Mouse (Mus musculus) stomach, embryonic 15.5 days (tissue): ENCODE results near the gene Cog3. TPM values are rescaled to one million over a fixed set of nuclear protein-coding genes. Genes with fewer than 3 reads are reported as not detected.

ENCODE experiments used
- ATAC-seq: fragments of 200-750 bp; cut with Nextera tagmentation; 2 replicates; pipeline ENCODE4 v1.8.0; 2017; ENCODE audit warnings: low read depth, moderate number of reproducible peaks, moderate TSS enrichment; ENCODE audit not compliant: insufficient read depth, low FRiP score
- H3K27ac ChIP-seq: fragments of 300-500 bp; sonication (generic); 2 replicates; pipeline ENCODE4 v1.5.1; 2015; ENCODE audit warnings: mild to moderate bottlenecking, inconsistent platforms
- H3K27me3 ChIP-seq: fragments of 300-500 bp; sonication (generic); replicated peaks from 2 replicates; pipeline ENCODE4 v1.6.1; 2015; ENCODE audit warnings: inconsistent platforms
- H3K36me3 ChIP-seq: fragments of 300-500 bp; sonication (generic); 2 replicates; pipeline ENCODE4 v1.6.1; 2015; ENCODE audit warnings: inconsistent platforms
- H3K4me1 ChIP-seq: fragments of 300-500 bp; sonication (generic); 2 replicates; pipeline ENCODE4 v1.6.1; 2015; ENCODE audit warnings: inconsistent platforms
- H3K4me2 ChIP-seq: fragments of 300-500 bp; sonication (generic); 2 replicates; pipeline ENCODE4 v1.6.1; 2015; ENCODE audit warnings: mild to moderate bottlenecking, inconsistent platforms
- H3K4me3 ChIP-seq: fragments of 300-500 bp; sonication (generic); replicated peaks from 2 replicates; pipeline ENCODE4 v1.5.1; 2015; ENCODE audit warnings: inconsistent platforms
- H3K9ac ChIP-seq: fragments of 300-500 bp; sonication (generic); 2 replicates; pipeline ENCODE4 v1.6.1; 2015; ENCODE audit warnings: inconsistent platforms
- H3K9me3 ChIP-seq: fragments of 300-500 bp; sonication (generic); 2 replicates; pipeline ENCODE4 v1.6.1; 2016; ENCODE audit warnings: inconsistent platforms
- WGBS: fragments of 180-500 bp; shearing (Covaris S2); methylation state at CpG from one replicate; pipeline ENCODE4 v1.1.7; 2015; 5-methylcytosine and 5-hydroxymethylcytosine counted together
- polyA plus RNA-seq: library from polyadenylated mRNA; unstranded; fragments of >200 nt; fragmentation: Nextera tagmentation; extraction: Ambion mirVana; gene quantifications from 2 replicates; pipeline ENCODE4 v1.2.1, GENCODE M21; 2015

Gene Cog3
- 19.9 TPM in 2 replicates for polyA plus RNA-seq

DNA sequence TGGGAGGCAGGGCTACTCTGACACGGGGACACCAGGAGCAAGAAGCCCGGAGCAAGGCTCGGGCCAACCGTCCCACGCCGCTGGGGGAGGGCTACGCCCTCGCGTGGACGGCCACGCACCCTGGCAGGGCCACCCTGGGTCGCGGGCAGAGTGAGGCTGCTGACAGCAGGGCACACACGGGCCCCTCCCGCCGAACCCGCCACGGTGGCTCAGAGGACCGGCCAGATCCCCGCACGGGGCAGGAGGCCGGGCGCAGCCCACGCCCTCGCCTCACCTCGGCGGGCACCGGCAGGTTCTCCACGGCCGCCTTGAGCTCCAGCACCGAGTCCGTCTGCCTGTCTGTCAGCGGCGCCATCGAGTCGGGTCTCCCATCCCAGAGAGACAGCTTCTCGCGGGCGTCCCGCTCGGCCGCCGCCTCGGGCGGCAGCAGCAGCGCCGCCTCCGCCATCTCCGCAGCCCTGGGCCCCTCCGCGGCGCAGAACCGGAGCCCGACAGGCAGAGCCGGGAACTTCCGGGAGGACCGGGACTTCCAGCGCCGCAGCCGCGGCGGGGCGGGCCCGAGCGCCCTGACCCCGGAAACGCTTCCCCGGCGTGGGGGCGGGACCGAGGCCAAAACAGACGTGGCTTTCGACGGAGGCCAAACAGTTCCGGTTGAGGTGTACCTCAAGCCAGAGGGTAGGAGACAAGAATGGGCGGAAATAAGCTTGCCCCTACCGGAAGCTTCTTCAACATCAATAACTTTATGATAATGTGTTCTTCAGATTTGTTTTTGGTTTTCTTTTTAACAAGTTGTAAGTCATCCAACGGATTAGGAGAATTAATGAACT is at the start of gene Cog3:
Cog3 (minus strand) TSS at position 527 of the 827 bp plus-strand sequence.
- Histone ChIP-seq H3K4me2 (peak within 1 kb of the TSS; percentile 74), H3K9me3 (no peaks in the 10 kb centered on the region), H3K36me3 (no peaks in the 10 kb centered on the region), H3K4me3 (peak within 1 kb of the TSS; percentile 97), H3K4me1 (peaks cover 12% of the 10 kb centered on the region), H3K9ac (peak within 1 kb of the TSS; percentile 77), H3K27me3 (no peaks in the 10 kb centered on the region), H3K27ac (peak within 1 kb of the TSS; percentile 87)
- peak; percentile 97 for ATAC-seq
- WGBS, result under 1% methylated on average over 78 of the region's 78 CpGs

DNA sequence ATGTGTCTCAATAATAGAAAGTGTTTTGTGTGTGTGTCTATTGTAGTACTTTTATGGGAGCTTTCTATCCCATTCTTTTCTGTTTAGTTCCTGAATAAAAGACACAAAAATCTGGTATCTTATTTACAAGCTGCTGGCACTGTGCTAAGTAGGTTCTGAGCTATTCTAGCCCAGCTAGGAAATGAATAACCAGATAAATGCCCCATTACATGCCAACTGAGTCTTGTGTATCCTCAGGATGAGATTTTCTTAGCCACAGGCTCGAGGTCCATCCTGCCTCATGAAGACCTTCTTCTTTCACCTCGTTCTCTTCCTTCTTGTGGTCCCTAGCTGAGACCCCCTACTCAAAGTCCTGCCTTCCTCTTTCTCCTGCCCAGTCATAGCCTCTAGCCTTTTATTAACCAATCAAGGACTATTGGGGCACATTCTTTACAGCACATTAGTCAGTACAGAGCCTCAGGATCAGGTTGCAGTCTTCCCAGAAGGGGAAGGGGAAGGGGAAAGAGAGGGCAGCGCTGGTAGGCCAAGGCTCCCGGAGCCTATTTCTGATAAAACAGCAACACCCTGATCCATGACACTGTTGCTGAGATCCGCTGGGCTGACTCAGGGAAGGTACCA is 43.6 kb upstream of the Cog3 start:
- no peak overlapping the region for H3K27ac ChIP-seq
- H3K9me3 ChIP-seq, result no peaks in the 10 kb centered on the region
- no peaks in the 10 kb centered on the region for H3K36me3 ChIP-seq
- no peak overlapping the region for H3K9ac ChIP-seq
- no peak for ATAC-seq
- WGBS, result 43% methylated on average over 5 of the region's 5 CpGs
- H3K4me1 ChIP-seq, result no peaks in the 10 kb centered on the region
- no peaks in the 10 kb centered on the region for H3K27me3 ChIP-seq
- H3K4me3 ChIP-seq, result no peak overlapping the region
- no peak overlapping the region for H3K4me2 ChIP-seq

GRCm38 (mm10) chr14:75795918-75796317 is 41.6 kb upstream of the Cog3 start:
- H3K4me2 ChIP-seq, result no peak overlapping the region
- no peaks in the 10 kb centered on the region for H3K9me3 ChIP-seq
- ATAC-seq, result no peak
- no peaks in the 10 kb centered on the region for H3K36me3 ChIP-seq
- no peak overlapping the region for H3K9ac ChIP-seq
- H3K4me3 ChIP-seq, result no peak overlapping the region
- H3K27me3 ChIP-seq, result no peaks in the 10 kb centered on the region
- 83% methylated on average over 4 of the region's 4 CpGs for WGBS
- no peak overlapping the region for H3K27ac ChIP-seq
- H3K4me1 ChIP-seq, result no peaks in the 10 kb centered on the region

DNA sequence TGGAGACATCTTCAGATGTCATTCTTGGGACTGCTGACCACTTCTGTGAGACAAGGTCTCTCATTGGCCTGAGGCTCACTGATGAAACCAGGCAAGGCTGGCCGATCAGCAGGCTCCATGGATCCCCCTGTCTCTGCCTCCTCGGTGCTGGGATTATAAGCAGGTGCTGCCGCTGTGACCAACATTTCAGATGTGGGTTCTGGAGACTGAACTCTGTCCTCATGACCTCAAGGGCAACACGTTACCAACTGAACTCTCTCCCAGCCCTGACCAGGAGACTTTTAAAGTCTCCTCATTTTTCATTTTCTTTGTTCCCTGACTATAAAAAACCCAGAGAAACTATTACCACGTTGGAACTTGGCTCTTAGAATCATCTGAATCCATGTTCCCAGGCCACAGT is 40.4 kb upstream of the Cog3 start:
- H3K4me2 ChIP-seq, result no peak overlapping the region
- WGBS, result 67% methylated on average over 5 of the region's 5 CpGs
- ATAC-seq, result no peak
- no peak overlapping the region for H3K27ac ChIP-seq
- H3K9me3 ChIP-seq, result no peaks in the 10 kb centered on the region
- H3K4me1 ChIP-seq, result no peaks in the 10 kb centered on the region
- H3K9ac ChIP-seq, result no peak overlapping the region
- no peaks in the 10 kb centered on the region for H3K36me3 ChIP-seq
- no peak overlapping the region for H3K4me3 ChIP-seq
- no peaks in the 10 kb centered on the region for H3K27me3 ChIP-seq

DNA sequence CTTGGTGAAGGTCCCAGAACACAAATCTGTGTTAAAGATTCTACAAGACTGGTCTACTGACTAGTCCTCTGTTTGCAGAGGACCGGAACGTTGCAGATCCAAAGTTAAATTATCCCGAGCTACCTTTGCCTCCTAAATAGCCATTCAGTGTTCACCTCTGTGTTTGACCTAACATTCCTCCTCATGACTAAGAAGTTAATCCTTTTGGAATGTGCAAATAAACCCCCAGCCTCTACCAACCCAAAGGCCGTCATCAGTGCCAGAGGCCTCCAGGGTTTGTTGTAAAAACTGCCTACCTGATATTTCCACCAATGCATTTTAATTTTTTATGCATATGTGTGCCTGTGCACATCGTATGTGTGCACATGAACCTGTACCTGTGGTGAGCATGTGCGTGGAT is 40.0 kb upstream of the Cog3 start:
- no peak for ATAC-seq
- WGBS, result 56% methylated on average over 6 of the region's 6 CpGs
- H3K9ac ChIP-seq, result no peak overlapping the region
- H3K4me3 ChIP-seq, result no peak overlapping the region
- no peaks in the 10 kb centered on the region for H3K27me3 ChIP-seq
- no peaks in the 10 kb centered on the region for H3K4me1 ChIP-seq
- H3K36me3 ChIP-seq, result no peaks in the 10 kb centered on the region
- no peaks in the 10 kb centered on the region for H3K9me3 ChIP-seq
- H3K4me2 ChIP-seq, result no peak overlapping the region
- no peak overlapping the region for H3K27ac ChIP-seq

DNA sequence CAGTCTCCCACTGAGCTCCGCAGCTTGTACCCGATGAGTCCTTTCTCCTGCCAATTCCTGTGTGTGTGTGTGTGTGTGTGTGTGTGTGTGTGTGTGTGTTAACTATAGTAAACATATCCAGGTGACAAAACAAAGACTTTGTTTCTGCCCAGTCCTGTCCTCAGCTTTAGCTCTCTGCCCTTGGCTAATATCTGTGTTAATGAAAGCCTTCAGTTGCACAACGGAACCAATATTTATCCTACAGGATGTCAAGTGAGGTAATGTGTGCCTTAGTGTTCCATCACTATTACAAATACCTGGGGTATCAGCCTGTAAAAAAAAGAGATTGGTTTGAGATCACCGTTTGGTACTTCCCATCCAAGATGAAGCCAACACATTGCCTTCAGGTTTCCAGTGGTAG is 38.8 kb upstream of the Cog3 start:
- 83% methylated on average over 4 of the region's 4 CpGs for WGBS
- Histone ChIP-seq H3K4me3 (no peak overlapping the region), H3K27ac (no peak overlapping the region), H3K27me3 (peaks cover 3% of the 10 kb centered on the region; the same call in 1 of the 2 replicates), H3K4me2 (no peak overlapping the region), H3K9me3 (no peaks in the 10 kb centered on the region), H3K36me3 (no peaks in the 10 kb centered on the region), H3K9ac (no peak overlapping the region), H3K4me1 (no peaks in the 10 kb centered on the region)
- ATAC-seq, result no peak

- Histone ChIP-seq H3K9me3 (no peaks in the 10 kb centered on the region), H3K4me2 (no peak overlapping the region), H3K4me3 (no peak overlapping the region), H3K36me3 (no peaks in the 10 kb centered on the region), H3K27me3 (peaks cover 3% of the 10 kb centered on the region; the same call in 1 of the 2 replicates), H3K27ac (no peak overlapping the region), H3K4me1 (0 out of 2 replicates have a peak, but pooled peaks cover 1% of the 10 kb centered on the region), H3K9ac (no peak overlapping the region)
- WGBS, result 79% methylated on average over 3 of the region's 3 CpGs
- ATAC-seq, result no peak
Observed at GRCm38 (mm10) chr14:75791372-75791771, 37.1 kb upstream of the Cog3 start.

DNA sequence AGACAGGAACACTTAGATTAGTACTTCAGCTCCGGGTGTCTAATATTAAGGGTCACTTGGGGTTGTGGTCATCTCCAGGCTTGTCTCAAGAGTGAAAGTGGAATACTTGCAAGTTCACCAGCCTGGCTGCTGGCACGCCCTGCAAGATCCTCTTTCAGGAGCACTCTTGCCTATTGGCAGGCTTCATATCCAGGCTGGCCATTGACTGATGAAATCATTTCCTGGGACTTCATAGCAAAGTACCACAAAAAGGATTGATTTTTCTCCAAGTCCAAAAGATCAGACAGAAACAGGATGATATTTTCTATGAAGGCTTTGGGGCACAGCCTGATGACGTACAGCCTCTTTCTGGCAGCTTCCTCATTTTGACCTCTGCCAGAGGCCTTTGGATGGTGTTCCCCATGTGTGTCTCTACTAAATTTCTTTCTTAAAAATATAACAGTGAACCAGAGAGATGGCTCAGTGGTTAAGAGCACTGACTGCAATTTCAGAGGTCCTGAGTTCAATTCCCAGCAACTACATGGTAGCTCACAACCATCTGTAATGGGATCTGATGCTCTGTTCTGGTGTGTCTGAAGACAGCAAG is 36.2 kb upstream of the Cog3 start:
- ATAC-seq, result no peak
- Histone ChIP-seq H3K27me3 (peaks cover 3% of the 10 kb centered on the region; the same call in 1 of the 2 replicates), H3K36me3 (no peaks in the 10 kb centered on the region), H3K4me2 (no peak overlapping the region), H3K27ac (no peak overlapping the region), H3K4me1 (0 out of 2 replicates have a peak, but pooled peaks cover 5% of the 10 kb centered on the region), H3K4me3 (no peak overlapping the region), H3K9ac (no peak overlapping the region), H3K9me3 (no peaks in the 10 kb centered on the region)
- 75% methylated on average over 3 of the region's 3 CpGs for WGBS

GRCm38 (mm10) chr14:75789291-75789690 is 35.0 kb upstream of the Cog3 start:
- no peak overlapping the region for H3K27ac ChIP-seq

GRCm38 (mm10) chr14:75787794-75788175 is 33.5 kb upstream of the Cog3 start:
- no peak for ATAC-seq
- Histone ChIP-seq H3K9me3 (no peaks in the 10 kb centered on the region), H3K4me2 (peak overlapping the region; percentile 83), H3K4me3 (peak overlapping the region; percentile 76; the same call in 1 of the 2 replicates), H3K27ac (no peak overlapping the region), H3K27me3 (peaks cover 3% of the 10 kb centered on the region; the same call in 1 of the 2 replicates), H3K36me3 (no peaks in the 10 kb centered on the region), H3K9ac (no peak overlapping the region), H3K4me1 (0 out of 2 replicates have a peak, but pooled peaks cover 5% of the 10 kb centered on the region)
- 34% methylated on average over 7 of the region's 7 CpGs for WGBS

More at GRCm38 (mm10) chr14:75789291-75789690, 35.0 kb upstream of the Cog3 start:
- peaks cover 3% of the 10 kb centered on the region; the same call in 1 of the 2 replicates for H3K27me3 ChIP-seq
- no peak overlapping the region for H3K4me3 ChIP-seq
- 63% methylated on average over 6 of the region's 6 CpGs for WGBS
- no peak for ATAC-seq
- H3K4me1 ChIP-seq, result 0 out of 2 replicates have a peak, but pooled peaks cover 5% of the 10 kb centered on the region
- H3K9ac ChIP-seq, result no peak overlapping the region
- no peaks in the 10 kb centered on the region for H3K36me3 ChIP-seq
- H3K9me3 ChIP-seq, result no peaks in the 10 kb centered on the region
- H3K4me2 ChIP-seq, result no peak overlapping the region

- peaks cover 3% of the 10 kb centered on the region; the same call in 1 of the 2 replicates for H3K27me3 ChIP-seq
- peak within 1 kb of the TSS; percentile 83 for H3K4me2 ChIP-seq
- no peaks in the 10 kb centered on the region for H3K9me3 ChIP-seq
- no peaks in the 10 kb centered on the region for H3K36me3 ChIP-seq
- 6% methylated on average over 51 of the region's 51 CpGs for WGBS
- H3K4me1 ChIP-seq, result 0 out of 2 replicates have a peak, but pooled peaks cover 5% of the 10 kb centered on the region
- H3K27ac ChIP-seq, result peak within 1 kb of the TSS; percentile 80
- peak within 1 kb of the TSS; percentile 76 for H3K4me3 ChIP-seq
- peak within 1 kb of the TSS; percentile 73 for H3K9ac ChIP-seq
- peak; percentile 99 for ATAC-seq
Observed at GRCm38 (mm10) chr14:75786868-75787793, 32.8 kb upstream of the Cog3 start, which contains the start of gene Slc25a30. TSS of gene Slc25a30 (minus strand) at chr14:75787037.
